Mouse (Mus musculus) urinary bladder, postnatal 4 days (tissue): ENCODE results near the gene Lyz2.
"Not testable (repeated sequence)": the region's sequence is repeated elsewhere in the genome, so short reads cannot be mapped to it uniquely, and the experiment has no call there.

Source experiments
- DNase-seq, 2 experiments: peaks; one replicate each; pipeline ENCODE4 v3.0.0; 2021 to 2022; ENCODE audit warnings: low spot score in 2 of 2

The Lyz2 gene

GRCm38 (mm10) chr10:117282049-117282448 is at the start of gene Lyz2:
Gene Lyz2, minus strand, starts transcription at chr10:117282321.
- peak in 1 of 2 experiments; percentile 31 for DNase-seq

GRCm38 (mm10) chr10:117330521-117330920 is 48.4 kb upstream of the Lyz2 start:
- DNase-seq, result no peak

GRCm38 (mm10) chr10:117323782-117324181 is 41.7 kb upstream of the Lyz2 start:
- DNase-seq, result no peak

- no peak for DNase-seq
These were observed 40.5 kb upstream of the Lyz2 start for GRCm38 (mm10) chr10:117322630-117323029.

GRCm38 (mm10) chr10:117320571-117320981 is 38.5 kb upstream of the Lyz2 start:
- DNase-seq, result no peak

- no peak for DNase-seq
These were observed 34.3 kb upstream of the Lyz2 start for GRCm38 (mm10) chr10:117316391-117316790.

- DNase-seq, result no peak
These were observed 31.0 kb upstream of the Lyz2 start for GRCm38 (mm10) chr10:117313133-117313532.

GRCm38 (mm10) chr10:117312168-117312567 is 30.0 kb upstream of the Lyz2 start:
- DNase-seq, result no peak

GRCm38 (mm10) chr10:117304371-117304770 is 22.2 kb upstream of the Lyz2 start:
- no peak for DNase-seq

GRCm38 (mm10) chr10:117301688-117302087 is 19.6 kb upstream of the Lyz2 start:
- no peak for DNase-seq

GRCm38 (mm10) chr10:117299901-117300520 is 17.9 kb upstream of the Lyz2 start:
- DNase-seq, result no peak

- DNase-seq, result no peak
These were observed 17.0 kb upstream of the Lyz2 start for GRCm38 (mm10) chr10:117299106-117299505.

GRCm38 (mm10) chr10:117298336-117298735 is 16.2 kb upstream of the Lyz2 start:
- DNase-seq, result no peak

- DNase-seq, result no peak
These were observed 10.6 kb upstream of the Lyz2 start, which contains the start of gene Lyz1 for GRCm38 (mm10) chr10:117292671-117293070. Gene Lyz1, minus strand, starts transcription at chr10:117292868.

- DNase-seq, result not testable (repeated sequence)
These were observed 8.8 kb upstream of the Lyz2 start for GRCm38 (mm10) chr10:117290936-117291335.

GRCm38 (mm10) chr10:117290046-117290870 is 8.1 kb upstream of the Lyz2 start:
- no peak for DNase-seq

GRCm38 (mm10) chr10:117289034-117289505 is 6.9 kb upstream of the Lyz2 start:
- not testable (repeated sequence) for DNase-seq

- DNase-seq, result no peak
These were observed 6.3 kb upstream of the Lyz2 start for GRCm38 (mm10) chr10:117288197-117289033.

GRCm38 (mm10) chr10:117287226-117287850 is 5.2 kb upstream of the Lyz2 start:
- no peak for DNase-seq

- DNase-seq, result no peak
These were observed 4.3 kb upstream of the Lyz2 start for GRCm38 (mm10) chr10:117286366-117286970.

GRCm38 (mm10) chr10:117285584-117285983 is 3.5 kb upstream of the Lyz2 start:
- not testable (repeated sequence) for DNase-seq
